Mouse (Mus musculus) brain, embryonic 14.5 days (tissue): ENCODE data around the gene Samd15.

Experiments
- CTCF ChIP-seq: fragments of 200-500 bp; IDR thresholded peaks from 2 replicates; pipeline ENCODE4 v1.5.1; 2012; ENCODE audit warnings: inconsistent platforms, mild to moderate bottlenecking, moderate library complexity, borderline replicate concordance; ENCODE audit not compliant: insufficient read depth, insufficient read length; ENCODE audit errors: extremely low read depth
- POLR2A ChIP-seq: fragments of 200-500 bp; IDR thresholded peaks from 2 replicates; pipeline ENCODE4 v1.6.1; 2012; ENCODE audit warnings: mild to moderate bottlenecking, inconsistent platforms, borderline replicate concordance; ENCODE audit not compliant: poor library complexity, insufficient read depth, insufficient read length, severe bottlenecking; ENCODE audit errors: extremely low read depth

- no peak for TF ChIP-seq POLR2A
- no peak for TF ChIP-seq CTCF
Observed at GRCm38 (mm10) chr12:87160310-87160709, 39.2 kb upstream of the Samd15 start.
